In genomic region chr8:70674716-70675115, GRCm38 (mm10) we compare ENCODE assay signal across 9 mouse cellular contexts. TPM values are rescaled to one million over a fixed set of nuclear protein-coding genes. Genes with fewer than 3 reads are reported as not detected.
DNase-seq lines count a peak whose midpoint lies in the region; ATAC-seq and TF ChIP-seq lines count a peak whose summit lies in the region.
"Had no signal": no experiment of that assay in that cellular context is flagged by ENCODE, and none has a peak within 500 bp of the region (broad histone marks: within the 10 kb centered on the region; RNA-seq: fewer than 3 reads in every experiment).

No protein-coding gene starts in this region.

- H3K4me2 ChIP-seq in lung, embryonic 16.5 days (ENCODE audit: low read depth, low read length), result no peak overlapping the region
- peak overlapping the region; percentile 72; the same call in 1 of the 2 replicates for H3K4me2 ChIP-seq in hindbrain, postnatal 0 days (ENCODE audit: low read depth, low read length)
- peak overlapping the region; percentile 90 for H3K4me2 ChIP-seq in myocyte (ENCODE audit: low read depth)

- peak overlapping the region; percentile 98; the same call in 1 of the 2 replicates for H3K27ac ChIP-seq in lung, embryonic 16.5 days (ENCODE audit: low read length)
- peak overlapping the region; percentile 5 for H3K27ac ChIP-seq in bone marrow, adult 2 months (ENCODE audit: control insufficient read depth, insufficient read depth, low read depth, low read length, poor library complexity)
- no peak overlapping the region for H3K27ac ChIP-seq in hindbrain, postnatal 0 days

- no peaks in the 10 kb centered on the region for H3K27me3 ChIP-seq in lung, embryonic 16.5 days (ENCODE audit: control insufficient read depth, insufficient read depth, low read depth, low read length)
- H3K27me3 ChIP-seq in hindbrain, postnatal 0 days (ENCODE audit: insufficient read depth, low read length), result no peaks in the 10 kb centered on the region
- no peaks in the 10 kb centered on the region for H3K27me3 ChIP-seq in myocyte (ENCODE audit: control insufficient read depth, insufficient read depth, insufficient read length)

- H3K9ac ChIP-seq in lung, embryonic 16.5 days (ENCODE audit: low read length), result no peak overlapping the region
- no peak overlapping the region for H3K9ac ChIP-seq in hindbrain, postnatal 0 days (replicated peaks; ENCODE audit: low read length)

- peaks cover 29% of the 10 kb centered on the region for H3K79me2 ChIP-seq in myocyte (ENCODE audit: control insufficient read depth, insufficient read depth)

- no peak overlapping the region for H3K4me3 ChIP-seq in lung, embryonic 16.5 days (ENCODE audit: low read length)
- no peak overlapping the region for H3K4me3 ChIP-seq in bone marrow, adult 2 months (replicated peaks; ENCODE audit: control insufficient read depth, low read depth, low read length)
- no peak overlapping the region for H3K4me3 ChIP-seq in hindbrain, postnatal 0 days (ENCODE audit: low read length)
- peak overlapping the region; percentile 23 for H3K4me3 ChIP-seq in myocyte

- no peak for DNase-seq in lung, postnatal 4 days
- no peak for DNase-seq in hindbrain, postnatal 0 days (ENCODE audit: low spot score)
- DNase-seq in urinary bladder, postnatal 4 days (ENCODE audit: low spot score in 2 of 2), result no peak
- no peak for DNase-seq in layer of hippocampus, adult 9-11 months
- no peak for DNase-seq in left cerebral cortex, adult 11 months (ENCODE audit: low spot score)

- WGBS in lung, embryonic 16.5 days, result 74% methylated on average over 4 of the region's 4 CpGs
- 29% methylated on average over 4 of the region's 4 CpGs for WGBS in bone marrow, adult 2 months
- WGBS in hindbrain, postnatal 0 days, result 93% methylated on average over 4 of the region's 4 CpGs

- no peak for TF ChIP-seq POLR2A in bone marrow, adult 2 months (IDR thresholded peaks at IDR 0.05; ENCODE audit: borderline replicate concordance, control insufficient read depth, low read depth, low read length)
- TF ChIP-seq POLR2A in myocyte (IDR thresholded peaks at IDR 0.05; ENCODE audit: insufficient read length, low read depth), result no peak

- no peak for ATAC-seq in lung, embryonic 16.5 days (ENCODE audit: low read depth)
- ATAC-seq in hindbrain, postnatal 0 days, result no peak

- H3K4me1 ChIP-seq in lung, embryonic 16.5 days (replicated peaks; ENCODE audit: control insufficient read depth, insufficient read depth, low read length), result peaks cover 13% of the 10 kb centered on the region
- peaks cover 10% of the 10 kb centered on the region for H3K4me1 ChIP-seq in bone marrow, adult 2 months (ENCODE audit: control insufficient read depth, insufficient read depth, low read length)
- H3K4me1 ChIP-seq in hindbrain, postnatal 0 days (ENCODE audit: insufficient read depth, low read length), result peaks cover 7% of the 10 kb centered on the region

- no peaks in the 10 kb centered on the region; the same call in none of the 2 replicates for H3K36me3 ChIP-seq in lung, embryonic 16.5 days (ENCODE audit: control insufficient read depth, insufficient read depth, low read length)
- 0 out of 2 replicates have a peak, but pooled peaks cover 18% of the 10 kb centered on the region for H3K36me3 ChIP-seq in hindbrain, postnatal 0 days (ENCODE audit: insufficient read depth, low read length)
- H3K36me3 ChIP-seq in myocyte (ENCODE audit: control insufficient read depth, insufficient read depth), result no peaks in the 10 kb centered on the region

- no peak for TF ChIP-seq CTCF in bone marrow, adult 2 months (IDR thresholded peaks at IDR 0.05; ENCODE audit: control insufficient read depth, insufficient read depth, low read length)
- TF ChIP-seq CTCF in hindbrain, postnatal 0 days (IDR thresholded peaks at IDR 0.05; ENCODE audit: low read depth), result no peak

- no peaks in the 10 kb centered on the region for H3K9me3 ChIP-seq in lung, embryonic 16.5 days (ENCODE audit: control insufficient read depth, low read length)
- no peaks in the 10 kb centered on the region for H3K9me3 ChIP-seq in hindbrain, postnatal 0 days (ENCODE audit: low read length)

- H3ac ChIP-seq in myocyte (ENCODE audit: control insufficient read depth, insufficient read length), result no peak overlapping the region

TF ChIP-seq in myocyte, 11 proteins besides CTCF, POLR2A, EP300 and RAD21:
- TF ChIP-seq MYOG (IDR thresholded peaks at IDR 0.05; ENCODE audit: control insufficient read depth in 1 of 3, insufficient read depth in 1 of 3, insufficient read length in 2 of 3, low read depth in 2 of 3), result peak in 2 of 3 experiments; percentile 10 to 77
- no peak for TF ChIP-seq MAX (IDR thresholded peaks at IDR 0.05; ENCODE audit: low read depth)
- TF ChIP-seq MYOD1 (IDR thresholded peaks at IDR 0.05; ENCODE audit: control insufficient read depth in 1 of 3, insufficient read length in 2 of 3, low read depth in 2 of 3), result peak in 2 of 3 experiments; percentile 17 to 89

RNA-seq across cellular contexts. Expression of gene Lsm4, which starts 1.7 kb away (rescaled TPM):
- 197 and 214 TPM in 2 replicates for polyA plus RNA-seq in lung, embryonic 16.5 days (2015; fragmentation: Nextera tagmentation; extraction: Ambion mirVana)
- polyA plus RNA-seq in bone marrow, adult 2 months (2011; ENCODE audit: insufficient read depth, insufficient read length, low replicate concordance, missing spikeins), result 69.2 and 119 TPM in 2 replicates
- total RNA-seq in hindbrain, postnatal 0 days (2014; rRNA removed), result 301 and 453 TPM in 2 replicates
- polyA plus RNA-seq in hindbrain, postnatal 0 days (2015; fragmentation: Nextera tagmentation; extraction: Ambion mirVana), result 188 and 190 TPM in 2 replicates
- 178 TPM for polyA plus RNA-seq in myocyte (2012; fragmentation: generic; extraction: Trizol)

RNA-seq across cellular contexts. Expression of gene Pgpep1, which starts 14.5 kb away (rescaled TPM):
- polyA plus RNA-seq in lung, embryonic 16.5 days (2015; fragmentation: Nextera tagmentation; extraction: Ambion mirVana), result 43.6 and 46.7 TPM in 2 replicates
- polyA plus RNA-seq in bone marrow, adult 2 months (2011; ENCODE audit: insufficient read depth, insufficient read length, low replicate concordance, missing spikeins), result 4.3 and 21.1 TPM in 2 replicates
- total RNA-seq in hindbrain, postnatal 0 days (2014; rRNA removed), result 65.7 and 68.4 TPM in 2 replicates
- polyA plus RNA-seq in hindbrain, postnatal 0 days (2015; fragmentation: Nextera tagmentation; extraction: Ambion mirVana), result 44.2 and 56.5 TPM in 2 replicates
- polyA plus RNA-seq in myocyte (2012; fragmentation: generic; extraction: Trizol), result 38.5 TPM

RNA-seq across cellular contexts. Expression of gene Jund, which starts 24.0 kb away (rescaled TPM):
- 26.2 and 28.8 TPM in 2 replicates for polyA plus RNA-seq in lung, embryonic 16.5 days (2015; fragmentation: Nextera tagmentation; extraction: Ambion mirVana)
- polyA plus RNA-seq in bone marrow, adult 2 months (2011; ENCODE audit: insufficient read depth, insufficient read length, low replicate concordance, missing spikeins), result 48.1 and 58.0 TPM in 2 replicates
- 486 and 650 TPM in 2 replicates for total RNA-seq in hindbrain, postnatal 0 days (2014; rRNA removed)
- polyA plus RNA-seq in hindbrain, postnatal 0 days (2015; fragmentation: Nextera tagmentation; extraction: Ambion mirVana), result 90.4 and 96.3 TPM in 2 replicates
- polyA plus RNA-seq in myocyte (2012; fragmentation: generic; extraction: Trizol), result 246 TPM

RNA-seq across cellular contexts. Expression of gene Iqcn, which starts 28.5 kb away (rescaled TPM):
- not detected in 2 replicates for polyA plus RNA-seq in lung, embryonic 16.5 days (2015; fragmentation: Nextera tagmentation; extraction: Ambion mirVana)
- 0.29 TPM in 1 of 2 replicates, not detected in the other for polyA plus RNA-seq in bone marrow, adult 2 months (2011; ENCODE audit: insufficient read depth, insufficient read length, low replicate concordance, missing spikeins)
- total RNA-seq in hindbrain, postnatal 0 days (2014; rRNA removed), result 0.05 and 0.18 TPM in 2 replicates
- 0.05 and 0.08 TPM in 2 replicates for polyA plus RNA-seq in hindbrain, postnatal 0 days (2015; fragmentation: Nextera tagmentation; extraction: Ambion mirVana)
- polyA plus RNA-seq in myocyte (2012; fragmentation: generic; extraction: Trizol), result 0.02 TPM

RNA-seq across cellular contexts. Expression of gene Gdf15, which starts 42.5 kb away (rescaled TPM):
- 0.45 and 0.60 TPM in 2 replicates for polyA plus RNA-seq in lung, embryonic 16.5 days (2015; fragmentation: Nextera tagmentation; extraction: Ambion mirVana)
- 3.1 TPM in 1 of 2 replicates, not detected in the other for polyA plus RNA-seq in bone marrow, adult 2 months (2011; ENCODE audit: insufficient read depth, insufficient read length, low replicate concordance, missing spikeins)
- 1.7 TPM in 1 of 2 replicates, not detected in the other for total RNA-seq in hindbrain, postnatal 0 days (2014; rRNA removed)
- 0.25 and 0.41 TPM in 2 replicates for polyA plus RNA-seq in hindbrain, postnatal 0 days (2015; fragmentation: Nextera tagmentation; extraction: Ambion mirVana)
- 54.1 TPM for polyA plus RNA-seq in myocyte (2012; fragmentation: generic; extraction: Trizol)
- total RNA-seq: neutrophil, adult 5-6 weeks had no signal
